Mouse (Mus musculus): Measurements from ENCODE around the gene Lrrfip1. TPM values are rescaled to one million over a fixed set of nuclear protein-coding genes. Genes with fewer than 3 reads are reported as not detected.
A peak's percentile ranks its signal among the peaks of the same experiment; 100 is the strongest.

The Lrrfip1 gene
- polyA plus RNA-seq, 1 experiment, result 16.6 TPM

GRCm38 (mm10) chr1:90973574-90973911 is 25.0 kb upstream of the Lrrfip1 start:
- Histone ChIP-seq H3K4me3 (ENCODE audit: extremely low read depth, insufficient read depth, insufficient read length) (no peak overlapping the region), H3K36me3 (ENCODE audit: control insufficient read depth, insufficient read depth, low read length) (no peaks in the 10 kb centered on the region), H3K27ac (ENCODE audit: insufficient read depth, low read length) (no peak overlapping the region), H3K4me1 (ENCODE audit: control insufficient read depth, insufficient read depth, insufficient read length) (no peaks in the 10 kb centered on the region), H3K27me3 (ENCODE audit: control insufficient read depth, insufficient read depth, low read length) (no peaks in the 10 kb centered on the region)
- 78% methylated on average over 2 of the region's 2 CpGs for WGBS
- TF ChIP-seq CTCF (IDR thresholded peaks at IDR 0.05; ENCODE audit: extremely low read depth, insufficient read depth, insufficient read length, insufficient replicate concordance) (no peak), POLR2A (IDR thresholded peaks at IDR 0.05; ENCODE audit: low read depth, low read length) (no peak)
- no peak for DNase-seq (ENCODE audit: low read depth in 1 of 2, low spot score in 2 of 2)

GRCm38 (mm10) chr1:90974906-90975649 is 23.5 kb upstream of the Lrrfip1 start:
- Histone ChIP-seq H3K4me1 (ENCODE audit: control insufficient read depth, insufficient read depth, insufficient read length) (no peaks in the 10 kb centered on the region), H3K27ac (ENCODE audit: insufficient read depth, low read length) (no peak overlapping the region), H3K4me3 (ENCODE audit: extremely low read depth, insufficient read depth, insufficient read length) (no peak overlapping the region), H3K36me3 (ENCODE audit: control insufficient read depth, insufficient read depth, low read length) (no peaks in the 10 kb centered on the region), H3K27me3 (ENCODE audit: control insufficient read depth, insufficient read depth, low read length) (no peaks in the 10 kb centered on the region)
- peak in 1 of 2 experiments; percentile 3 for DNase-seq (ENCODE audit: low read depth in 1 of 2, low spot score in 2 of 2)
- 23% methylated on average over 12 of the region's 12 CpGs for WGBS
- no peak for TF ChIP-seq POLR2A (IDR thresholded peaks at IDR 0.05; ENCODE audit: low read depth, low read length)
- TF ChIP-seq CTCF (IDR thresholded peaks at IDR 0.05; ENCODE audit: extremely low read depth, insufficient read depth, insufficient read length, insufficient replicate concordance), result no peak

- no peak overlapping the region for H3K4me3 ChIP-seq (ENCODE audit: extremely low read depth, insufficient read depth, insufficient read length)
- no peaks in the 10 kb centered on the region for H3K36me3 ChIP-seq (ENCODE audit: control insufficient read depth, insufficient read depth, low read length)
- DNase-seq (ENCODE audit: low read depth in 1 of 2, low spot score in 2 of 2), result no peak
- WGBS, result 96% methylated on average over 4 of the region's 4 CpGs
- H3K27ac ChIP-seq (ENCODE audit: insufficient read depth, low read length), result no peak overlapping the region
- TF ChIP-seq POLR2A (IDR thresholded peaks at IDR 0.05; ENCODE audit: low read depth, low read length) (no peak), CTCF (IDR thresholded peaks at IDR 0.05; ENCODE audit: extremely low read depth, insufficient read depth, insufficient read length, insufficient replicate concordance) (no peak)
- no peaks in the 10 kb centered on the region for H3K27me3 ChIP-seq (ENCODE audit: control insufficient read depth, insufficient read depth, low read length)
- no peaks in the 10 kb centered on the region for H3K4me1 ChIP-seq (ENCODE audit: control insufficient read depth, insufficient read depth, insufficient read length)
Measured at GRCm38 (mm10) chr1:90975960-90976359, 22.6 kb upstream of the Lrrfip1 start.

DNA sequence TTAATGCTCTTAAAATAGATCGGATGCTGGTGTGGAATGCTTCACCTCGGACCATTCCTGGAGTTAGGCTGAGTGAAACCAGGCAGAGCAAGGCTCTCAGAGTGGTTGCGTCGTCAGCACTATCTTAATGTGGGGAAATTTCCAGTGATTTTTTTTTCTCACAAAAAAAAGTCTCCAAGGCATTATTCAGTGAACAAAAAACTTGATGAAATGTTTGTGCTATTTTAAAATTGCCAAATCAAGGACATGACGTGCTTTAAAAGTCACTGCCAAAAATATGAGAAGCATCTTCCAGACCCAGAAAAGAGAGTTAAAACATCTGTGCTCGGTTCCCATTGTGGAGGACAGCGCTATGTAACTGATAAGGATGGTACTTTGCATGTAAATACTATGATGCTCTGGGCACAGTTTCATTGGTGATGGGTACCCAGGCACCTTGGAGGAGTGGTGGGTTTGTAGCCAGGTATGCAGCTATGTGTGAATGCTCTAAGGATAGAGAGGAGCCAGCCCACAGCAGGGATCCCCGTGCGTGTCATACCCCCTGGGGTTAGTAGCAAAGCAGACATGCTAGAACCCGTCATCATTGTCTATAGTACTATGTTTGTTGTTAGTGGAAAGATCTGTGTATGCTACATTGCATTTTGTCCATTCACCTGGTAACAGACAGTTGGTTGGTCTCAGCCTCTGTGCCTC is 17.8 kb upstream of the Lrrfip1 start:
- Histone ChIP-seq H3K27ac (ENCODE audit: insufficient read depth, low read length) (no peak overlapping the region), H3K27me3 (ENCODE audit: control insufficient read depth, insufficient read depth, low read length) (no peaks in the 10 kb centered on the region), H3K36me3 (ENCODE audit: control insufficient read depth, insufficient read depth, low read length) (no peaks in the 10 kb centered on the region), H3K4me3 (ENCODE audit: extremely low read depth, insufficient read depth, insufficient read length) (no peak overlapping the region), H3K4me1 (ENCODE audit: control insufficient read depth, insufficient read depth, insufficient read length) (no peaks in the 10 kb centered on the region)
- no peak for TF ChIP-seq CTCF (IDR thresholded peaks at IDR 0.05; ENCODE audit: extremely low read depth, insufficient read depth, insufficient read length, insufficient replicate concordance)
- no peak for TF ChIP-seq POLR2A (IDR thresholded peaks at IDR 0.05; ENCODE audit: low read depth, low read length)
- WGBS, result 79% methylated on average over 10 of the region's 10 CpGs
- peak in 1 of 2 experiments; percentile 1 for DNase-seq (ENCODE audit: low read depth in 1 of 2, low spot score in 2 of 2)

DNA sequence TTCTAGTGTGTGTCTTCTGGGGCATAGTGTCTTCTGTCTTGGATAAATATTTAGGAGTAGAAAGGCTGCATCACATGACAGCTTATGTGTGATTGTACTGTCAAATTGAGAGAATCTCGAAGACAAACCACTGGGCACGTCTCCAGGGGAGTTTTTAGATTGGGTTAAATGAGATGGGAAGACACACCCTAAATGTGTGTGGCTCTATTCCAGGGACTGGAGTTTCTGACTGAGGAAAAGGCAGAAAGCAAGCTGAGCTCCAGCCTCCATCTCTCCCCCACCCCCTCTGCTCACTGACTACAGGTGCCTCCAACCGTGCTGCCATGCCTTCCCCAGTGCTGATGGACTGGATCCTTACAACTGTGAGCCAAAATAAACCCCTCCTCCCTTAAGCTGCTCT is 17.2 kb upstream of the Lrrfip1 start:
- Histone ChIP-seq H3K27ac (ENCODE audit: insufficient read depth, low read length) (no peak overlapping the region), H3K36me3 (ENCODE audit: control insufficient read depth, insufficient read depth, low read length) (no peaks in the 10 kb centered on the region), H3K4me1 (ENCODE audit: control insufficient read depth, insufficient read depth, insufficient read length) (no peaks in the 10 kb centered on the region), H3K4me3 (ENCODE audit: extremely low read depth, insufficient read depth, insufficient read length) (no peak overlapping the region), H3K27me3 (ENCODE audit: control insufficient read depth, insufficient read depth, low read length) (no peaks in the 10 kb centered on the region)
- DNase-seq (ENCODE audit: low read depth in 1 of 2, low spot score in 2 of 2), result peak in 1 of 2 experiments; percentile 3
- TF ChIP-seq POLR2A (IDR thresholded peaks at IDR 0.05; ENCODE audit: low read depth, low read length) (no peak), CTCF (IDR thresholded peaks at IDR 0.05; ENCODE audit: extremely low read depth, insufficient read depth, insufficient read length, insufficient replicate concordance) (no peak)
- WGBS, result 80% methylated on average over 3 of the region's 3 CpGs

GRCm38 (mm10) chr1:90995916-90996315 is 2.6 kb upstream of the Lrrfip1 start:
- TF ChIP-seq CTCF (IDR thresholded peaks at IDR 0.05; ENCODE audit: extremely low read depth, insufficient read depth, insufficient read length, insufficient replicate concordance) (no peak), POLR2A (IDR thresholded peaks at IDR 0.05; ENCODE audit: low read depth, low read length) (no peak)
- DNase-seq (ENCODE audit: low read depth in 1 of 2, low spot score in 2 of 2), result no peak
- 88% methylated on average over 1 of the region's 1 CpGs for WGBS
- Histone ChIP-seq H3K4me3 (ENCODE audit: extremely low read depth, insufficient read depth, insufficient read length) (no peak overlapping the region), H3K4me1 (ENCODE audit: control insufficient read depth, insufficient read depth, insufficient read length) (peaks cover 5% of the 10 kb centered on the region; the same call in 1 of the 2 replicates), H3K27ac (ENCODE audit: insufficient read depth, low read length) (no peak overlapping the region), H3K27me3 (ENCODE audit: control insufficient read depth, insufficient read depth, low read length) (peaks cover 5% of the 10 kb centered on the region), H3K36me3 (ENCODE audit: control insufficient read depth, insufficient read depth, low read length) (no peaks in the 10 kb centered on the region)

DNA sequence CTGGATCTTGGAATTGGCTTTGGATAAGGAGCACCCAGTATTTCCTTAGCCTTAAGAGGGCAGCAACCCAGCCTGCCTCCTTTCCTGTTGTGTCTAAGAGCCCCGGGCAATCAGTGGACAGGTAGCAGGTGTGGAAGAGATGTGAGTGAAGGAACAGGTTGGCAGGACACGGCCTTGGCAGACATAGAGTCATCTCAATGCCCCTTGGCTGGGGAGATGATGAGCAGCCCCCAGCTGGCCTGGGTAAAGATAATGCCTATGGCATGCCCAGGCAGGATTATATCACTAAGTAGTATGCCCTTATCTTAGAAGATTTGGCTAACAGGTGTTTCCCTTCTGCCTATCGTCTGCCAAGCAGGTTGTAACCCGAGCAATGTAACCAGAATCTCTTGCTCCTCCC is 1.4 kb upstream of the Lrrfip1 start:
- Histone ChIP-seq H3K4me3 (ENCODE audit: extremely low read depth, insufficient read depth, insufficient read length) (no peak overlapping the region), H3K27ac (ENCODE audit: insufficient read depth, low read length) (no peak overlapping the region), H3K4me1 (ENCODE audit: control insufficient read depth, insufficient read depth, insufficient read length) (peaks cover 5% of the 10 kb centered on the region; the same call in 1 of the 2 replicates), H3K36me3 (ENCODE audit: control insufficient read depth, insufficient read depth, low read length) (no peaks in the 10 kb centered on the region), H3K27me3 (ENCODE audit: control insufficient read depth, insufficient read depth, low read length) (peaks cover 5% of the 10 kb centered on the region)
- 71% methylated on average over 4 of the region's 4 CpGs for WGBS
- DNase-seq (ENCODE audit: low read depth in 1 of 2, low spot score in 2 of 2), result no peak
- no peak for TF ChIP-seq POLR2A (IDR thresholded peaks at IDR 0.05; ENCODE audit: low read depth, low read length)
- no peak for TF ChIP-seq CTCF (IDR thresholded peaks at IDR 0.05; ENCODE audit: extremely low read depth, insufficient read depth, insufficient read length, insufficient replicate concordance)

All from spleen, adult 2 months (tissue).